Mouse (Mus musculus) limb, embryonic 10.5 days (tissue): ENCODE data around the gene Gm30302. TPM values are rescaled to one million over a fixed set of nuclear protein-coding genes. Genes with fewer than 3 reads are reported as not detected.

ENCODE experiments used
- DNase-seq: peaks from one replicate; pipeline ENCODE4 v3.0.0-alpha.2; 2017; ENCODE audit warnings: low spot score
- H3K27ac ChIP-seq: fragments of 300-500 bp; sonication (generic); 2 replicates; pipeline ENCODE4 v1.5.1; 2016; ENCODE audit warnings: mild to moderate bottlenecking
- H3K27me3 ChIP-seq: fragments of 300-500 bp; sonication (generic); 2 replicates; pipeline ENCODE4 v1.6.1; 2016; ENCODE audit warnings: low read depth, mild to moderate bottlenecking; ENCODE audit not compliant: poor library complexity, severe bottlenecking
- H3K36me3 ChIP-seq: fragments of 300-500 bp; sonication (generic); 2 replicates; pipeline ENCODE4 v1.6.1; 2016; ENCODE audit warnings: mild to moderate bottlenecking, moderate library complexity
- H3K4me1 ChIP-seq: fragments of 300-500 bp; sonication (generic); 2 replicates; pipeline ENCODE4 v1.6.1; 2016
- H3K4me3 ChIP-seq: fragments of 300-500 bp; sonication (generic); 2 replicates; pipeline ENCODE4 v1.5.1; 2016; ENCODE audit warnings: mild to moderate bottlenecking, moderate library complexity
- H3K9me3 ChIP-seq: fragments of 300-500 bp; sonication (generic); replicated peaks from 2 replicates; pipeline ENCODE4 v1.6.1; 2016; ENCODE audit warnings: mild to moderate bottlenecking
- WGBS: fragments of 180-500 bp; shearing (Covaris S2); methylation state at CpG from one replicate; pipeline ENCODE4 v1.1.7; 2016; 5-methylcytosine and 5-hydroxymethylcytosine counted together
- polyA plus RNA-seq: library from polyadenylated mRNA; unstranded; fragments of >200 nt; fragmentation: Nextera tagmentation; extraction: Ambion mirVana; gene quantifications from 2 replicates; pipeline ENCODE4 v1.2.1, GENCODE M21; 2016

Gm30302 gene
- polyA plus RNA-seq, 1 experiment from 2014 or later: not detected

DNA sequence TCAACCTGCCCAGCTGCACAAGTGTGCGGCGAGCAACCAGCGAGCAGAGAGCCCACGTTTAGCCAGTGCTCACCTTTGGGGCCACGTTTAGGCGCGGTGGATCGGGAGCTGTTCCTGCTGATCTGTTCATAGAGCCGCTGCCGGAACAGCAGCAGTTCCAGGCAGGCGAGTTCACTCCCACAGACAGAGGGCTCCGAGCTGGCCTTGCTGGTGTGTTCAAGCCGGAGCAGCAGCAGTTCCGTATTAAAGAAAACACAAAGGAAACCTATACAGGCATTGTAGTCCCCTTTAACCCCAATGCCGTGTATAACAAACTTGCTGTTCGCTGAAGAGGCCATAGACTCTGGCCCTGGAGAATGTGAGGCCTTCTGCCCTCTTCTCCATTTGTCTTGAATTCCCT is 29.7 kb downstream of the Gm30302 start:
- H3K27ac ChIP-seq: no peak overlapping the region
- H3K4me1 ChIP-seq: peaks cover 7% of the 10 kb centered on the region; the same call in 1 of the 2 replicates
- H3K4me3 ChIP-seq: no peak overlapping the region
- DNase-seq: no peak
- H3K36me3 ChIP-seq: no peaks in the 10 kb centered on the region
- WGBS: 84% methylated on average over 16 of the region's 16 CpGs
- H3K27me3 ChIP-seq: no peaks in the 10 kb centered on the region
- no peaks in the 10 kb centered on the region for H3K9me3 ChIP-seq

DNA sequence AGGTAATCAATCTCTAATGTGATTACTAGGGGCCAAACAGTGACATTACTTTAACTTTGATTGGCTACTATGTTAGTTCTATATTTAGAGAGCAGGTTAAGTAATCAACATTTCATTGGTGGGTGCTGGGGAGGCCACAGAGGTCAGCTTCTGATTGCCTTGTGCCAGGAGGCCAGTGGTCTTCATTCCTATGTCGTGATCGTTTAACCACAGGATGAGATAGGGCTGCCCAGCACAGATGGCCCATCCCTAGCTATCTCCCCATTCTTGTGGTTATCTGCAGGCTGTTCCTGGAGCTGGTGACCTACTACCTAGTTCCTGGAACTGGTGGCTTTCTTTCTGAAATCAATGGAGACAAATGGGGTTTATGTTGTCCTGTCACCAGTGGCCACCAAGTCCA is 30.8 kb downstream of the Gm30302 start:
- no peaks in the 10 kb centered on the region for H3K9me3 ChIP-seq
- no peak overlapping the region for H3K27ac ChIP-seq
- 67% methylated on average over 2 of the region's 2 CpGs for WGBS
- no peaks in the 10 kb centered on the region for H3K27me3 ChIP-seq
- no peaks in the 10 kb centered on the region for H3K36me3 ChIP-seq
- no peak overlapping the region for H3K4me3 ChIP-seq
- peaks cover 7% of the 10 kb centered on the region; the same call in 1 of the 2 replicates for H3K4me1 ChIP-seq
- DNase-seq: no peak

DNA sequence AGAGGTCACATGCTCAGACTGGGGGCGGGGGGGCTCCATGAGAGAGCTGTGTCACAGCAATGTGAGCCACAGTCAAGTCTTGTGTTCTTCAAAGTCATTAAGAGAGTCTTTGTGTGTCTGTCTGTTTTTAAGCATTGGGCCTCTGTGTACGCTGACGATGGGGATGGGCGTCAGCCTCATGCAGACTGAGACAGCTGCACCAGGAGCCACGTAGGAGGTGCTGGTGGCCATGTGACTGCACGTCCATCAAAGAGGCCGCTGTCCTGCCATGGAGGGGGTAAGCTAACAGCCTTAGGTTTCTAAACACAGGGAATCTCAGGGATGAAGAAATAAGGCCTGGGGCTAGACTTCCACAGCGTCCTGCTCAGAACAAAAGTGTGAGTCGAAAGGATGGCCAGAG is 32.5 kb downstream of the Gm30302 start:
- DNase-seq: no peak
- H3K4me3 ChIP-seq: no peak overlapping the region
- 57% methylated on average over 9 of the region's 9 CpGs for WGBS
- no peak overlapping the region for H3K27ac ChIP-seq
- no peaks in the 10 kb centered on the region for H3K9me3 ChIP-seq
- peaks cover 7% of the 10 kb centered on the region; the same call in 1 of the 2 replicates for H3K4me1 ChIP-seq
- no peaks in the 10 kb centered on the region for H3K36me3 ChIP-seq
- H3K27me3 ChIP-seq: no peaks in the 10 kb centered on the region

DNA sequence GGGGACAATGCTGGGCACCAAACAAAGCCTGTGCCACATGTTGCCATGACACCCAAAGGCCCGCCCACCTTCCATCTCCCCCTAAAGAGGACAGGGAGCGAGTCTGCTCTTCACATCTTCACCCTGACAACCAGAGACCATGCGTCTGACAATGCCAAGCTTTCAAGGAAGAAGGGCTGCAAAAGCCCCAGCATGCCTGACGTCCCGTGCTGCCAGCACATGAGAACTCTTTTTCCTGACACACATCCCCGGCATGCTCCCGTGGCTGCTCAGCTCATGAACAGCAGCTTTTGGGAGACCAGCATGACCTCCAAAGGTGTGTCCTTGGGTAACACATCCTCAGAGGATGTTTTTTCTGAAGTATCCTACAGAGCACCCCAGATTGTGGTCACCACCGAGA is 33.5 kb downstream of the Gm30302 start:
- Histone ChIP-seq H3K9me3 (no peaks in the 10 kb centered on the region), H3K36me3 (no peaks in the 10 kb centered on the region), H3K27me3 (no peaks in the 10 kb centered on the region), H3K4me3 (no peak overlapping the region), H3K27ac (no peak overlapping the region), H3K4me1 (peaks cover 7% of the 10 kb centered on the region; the same call in 1 of the 2 replicates)
- 94% methylated on average over 8 of the region's 8 CpGs for WGBS
- no peak for DNase-seq

DNA sequence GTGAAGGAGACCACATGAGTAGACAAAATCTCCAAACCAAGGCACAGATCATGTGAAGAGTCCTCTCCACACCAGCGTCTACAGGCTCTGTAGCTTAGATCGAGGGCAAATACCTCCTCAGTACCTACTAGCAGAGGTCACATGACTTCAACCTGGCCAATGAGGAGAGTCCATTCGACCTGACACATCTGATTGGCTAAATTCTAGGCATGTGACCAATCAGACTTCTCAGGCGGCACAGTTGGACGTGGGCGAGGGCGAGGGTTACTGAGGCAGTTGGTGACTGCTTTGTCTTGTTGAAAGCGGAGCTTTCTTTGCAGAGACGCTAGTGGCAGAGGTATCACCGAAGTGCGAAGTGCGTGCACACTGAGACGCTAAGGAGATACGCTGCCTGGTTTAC is 36.6 kb downstream of the Gm30302 start:
- no peaks in the 10 kb centered on the region for H3K36me3 ChIP-seq
- DNase-seq: no peak
- H3K4me3 ChIP-seq: no peak overlapping the region
- 90% methylated on average over 14 of the region's 14 CpGs for WGBS
- H3K4me1 ChIP-seq: peaks cover 12% of the 10 kb centered on the region
- no peaks in the 10 kb centered on the region for H3K27me3 ChIP-seq
- H3K9me3 ChIP-seq: no peaks in the 10 kb centered on the region
- no peak overlapping the region for H3K27ac ChIP-seq

DNA sequence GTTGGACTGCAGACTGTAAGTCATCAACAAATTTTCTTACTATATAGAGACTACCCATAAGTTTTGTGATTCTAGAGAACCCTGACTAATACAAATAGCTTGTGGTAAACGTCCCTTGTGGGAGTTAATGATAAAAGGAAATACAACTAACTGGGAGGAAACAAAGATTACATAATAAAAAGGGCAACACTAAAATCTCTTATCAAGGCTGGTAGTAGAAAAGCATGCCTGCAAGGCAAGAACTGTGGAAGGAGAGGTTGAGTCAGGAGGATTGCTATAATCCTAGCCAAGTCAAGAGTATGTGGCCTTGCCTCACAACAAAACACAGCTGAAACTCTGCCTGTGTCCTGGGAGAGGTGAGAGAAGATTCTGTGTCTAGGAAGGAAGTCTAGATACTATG is 38.1 kb downstream of the Gm30302 start:
- WGBS: 60% methylated on average over 1 of the region's 1 CpGs

DNA sequence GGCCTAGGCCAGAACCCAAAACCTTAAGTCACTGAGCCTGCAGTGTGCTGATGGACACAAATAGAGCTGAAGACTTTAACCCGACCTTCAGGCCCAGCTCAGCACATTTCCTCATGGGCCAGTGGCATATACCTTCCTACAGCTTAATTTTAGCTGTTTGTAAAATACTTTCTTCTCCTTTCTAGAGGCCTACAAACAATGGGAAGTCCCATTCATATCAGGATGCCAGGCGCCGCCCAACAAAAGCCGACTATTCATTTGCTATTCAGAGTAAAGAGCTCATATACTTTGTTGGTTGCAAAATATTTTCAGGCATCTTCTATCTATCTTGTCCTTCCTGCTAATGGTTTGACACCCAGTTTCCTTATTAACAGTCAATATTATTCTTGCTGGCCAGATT is 40.8 kb downstream of the Gm30302 start:
- DNase-seq: no peak
- Histone ChIP-seq H3K4me3 (no peak overlapping the region), H3K27me3 (no peaks in the 10 kb centered on the region), H3K4me1 (peaks cover 5% of the 10 kb centered on the region; the same call in 1 of the 2 replicates), H3K9me3 (no peaks in the 10 kb centered on the region), H3K36me3 (no peaks in the 10 kb centered on the region), H3K27ac (no peak overlapping the region)
- 88% methylated on average over 4 of the region's 4 CpGs for WGBS

More for the DNA sequence above, 38.1 kb downstream of the Gm30302 start:
- peaks cover 5% of the 10 kb centered on the region; the same call in 1 of the 2 replicates for H3K4me1 ChIP-seq
- no peaks in the 10 kb centered on the region for H3K36me3 ChIP-seq
- H3K27ac ChIP-seq: no peak overlapping the region
- H3K27me3 ChIP-seq: no peaks in the 10 kb centered on the region
- H3K4me3 ChIP-seq: no peak overlapping the region
- DNase-seq: no peak
- H3K9me3 ChIP-seq: no peaks in the 10 kb centered on the region

DNA sequence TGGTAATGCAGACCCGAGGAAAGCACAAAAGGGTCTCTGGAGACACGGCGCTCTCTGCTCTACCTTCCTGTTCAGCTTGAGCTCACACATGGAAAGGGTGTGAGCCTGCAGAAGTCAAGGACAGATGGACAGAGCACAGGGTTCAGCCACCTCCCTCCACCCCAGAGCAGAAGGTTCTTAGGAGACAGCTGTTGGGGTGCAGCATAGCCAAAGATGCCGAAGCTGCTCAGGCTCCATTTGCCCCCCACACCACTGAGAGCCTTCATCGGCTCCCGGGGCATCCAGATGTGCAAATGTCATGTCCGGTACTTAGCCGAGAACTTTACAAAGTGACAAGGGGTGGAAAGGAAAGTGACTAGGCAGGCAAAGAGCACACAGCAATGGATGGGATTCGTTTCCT is 42.2 kb downstream of the Gm30302 start:
- DNase-seq: no peak
- no peaks in the 10 kb centered on the region for H3K9me3 ChIP-seq
- peaks cover 5% of the 10 kb centered on the region; the same call in 1 of the 2 replicates for H3K4me1 ChIP-seq
- no peaks in the 10 kb centered on the region for H3K27me3 ChIP-seq
- WGBS: 91% methylated on average over 9 of the region's 9 CpGs
- H3K27ac ChIP-seq: no peak overlapping the region
- no peaks in the 10 kb centered on the region for H3K36me3 ChIP-seq
- no peak overlapping the region for H3K4me3 ChIP-seq

DNA sequence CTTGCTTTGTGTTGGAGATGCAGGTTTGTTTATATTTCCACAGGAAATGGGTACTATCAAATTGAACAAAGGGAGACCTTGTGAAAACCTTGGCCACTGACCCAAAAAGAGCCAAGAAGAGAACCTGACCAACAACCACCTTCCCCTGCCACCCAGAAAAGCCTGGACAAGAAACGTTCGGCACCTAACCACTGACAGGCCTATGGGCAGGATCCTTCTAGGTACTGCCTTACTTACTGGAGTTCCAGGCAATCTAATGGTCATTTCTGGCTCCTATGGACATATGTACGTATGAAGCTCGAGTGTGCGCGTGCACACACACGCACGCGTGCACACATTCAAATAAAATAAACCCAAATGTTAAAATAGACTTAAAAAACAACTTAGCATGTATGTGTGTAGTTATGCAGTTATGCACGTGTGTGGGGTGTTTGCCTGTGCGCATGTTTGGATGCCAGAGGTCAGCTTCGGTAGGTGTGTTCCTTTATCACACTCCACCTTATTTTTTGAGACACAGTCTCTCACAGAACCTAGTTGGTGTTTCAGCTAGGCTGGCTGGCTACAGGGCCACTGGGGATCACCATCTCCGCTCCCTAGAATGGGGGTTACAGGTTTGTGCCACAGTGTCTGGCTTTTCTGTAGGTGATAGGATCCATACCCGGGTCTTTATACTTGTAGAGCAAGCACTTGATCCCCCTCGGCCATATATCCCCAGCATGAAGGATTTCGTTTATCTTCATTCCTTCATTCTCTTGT is 57.3 kb downstream of the Gm30302 start:
- H3K36me3 ChIP-seq: peaks cover under 1% of the 10 kb centered on the region
- no peak for DNase-seq
- H3K27me3 ChIP-seq: no peaks in the 10 kb centered on the region
- H3K27ac ChIP-seq: no peak overlapping the region
- 95% methylated on average over 16 of the region's 16 CpGs for WGBS
- H3K4me3 ChIP-seq: no peak overlapping the region
- H3K9me3 ChIP-seq: no peaks in the 10 kb centered on the region
- no peaks in the 10 kb centered on the region for H3K4me1 ChIP-seq

DNA sequence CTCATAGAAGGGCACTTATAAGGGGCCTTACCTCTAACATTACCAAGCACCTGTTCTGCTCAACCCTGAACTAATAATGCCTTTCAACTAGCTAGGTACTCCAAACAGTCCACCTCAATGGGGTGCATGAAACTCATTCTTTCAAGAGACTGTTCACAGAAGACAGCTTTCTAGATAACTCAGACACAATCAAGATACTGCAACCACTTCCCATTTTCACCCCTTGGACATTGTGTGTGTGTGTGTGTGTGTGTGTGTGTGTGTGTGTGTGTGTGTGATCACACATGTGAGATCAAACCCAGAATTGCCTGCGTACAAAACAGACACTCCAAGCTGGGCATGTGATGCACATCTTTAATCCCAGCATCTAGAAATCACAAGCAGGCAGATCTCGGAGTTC is 60.8 kb downstream of the Gm30302 start:
- DNase-seq: no peak

DNA sequence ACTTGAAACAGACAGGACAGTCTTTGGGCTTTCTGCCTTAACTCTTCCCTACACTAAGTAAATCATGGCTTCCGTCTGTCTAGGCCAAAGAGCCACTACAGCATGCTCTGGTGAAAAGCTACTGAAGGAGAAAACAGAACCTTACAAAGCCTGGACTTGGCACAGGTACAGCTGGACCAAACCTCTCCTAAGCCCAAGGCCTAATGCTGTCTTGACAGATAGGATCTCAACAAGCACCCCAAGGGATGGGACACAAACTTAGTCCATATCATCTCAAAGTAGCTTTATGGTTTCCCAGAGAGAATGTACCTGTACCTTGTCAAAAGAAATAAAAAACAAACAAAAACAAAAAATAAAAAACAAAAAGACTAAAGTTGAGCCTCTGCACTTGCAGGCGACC is 62.4 kb downstream of the Gm30302 start:
- H3K27ac ChIP-seq: no peak overlapping the region
- H3K4me1 ChIP-seq: no peaks in the 10 kb centered on the region
- H3K4me3 ChIP-seq: no peak overlapping the region
- 90% methylated on average over 2 of the region's 2 CpGs for WGBS
- H3K9me3 ChIP-seq: no peaks in the 10 kb centered on the region
- H3K27me3 ChIP-seq: no peaks in the 10 kb centered on the region
- peaks cover 51% of the 10 kb centered on the region for H3K36me3 ChIP-seq
- DNase-seq: no peak

More for the DNA sequence above, 60.8 kb downstream of the Gm30302 start:
- no peaks in the 10 kb centered on the region for H3K27me3 ChIP-seq
- H3K4me3 ChIP-seq: no peak overlapping the region
- no peaks in the 10 kb centered on the region for H3K9me3 ChIP-seq
- no peaks in the 10 kb centered on the region for H3K4me1 ChIP-seq
- H3K27ac ChIP-seq: no peak overlapping the region
- WGBS: 87% methylated on average over 2 of the region's 2 CpGs
- H3K36me3 ChIP-seq: peaks cover 35% of the 10 kb centered on the region
